Mouse (Mus musculus): Measurements from ENCODE around the gene Ldb2. TPM values are rescaled to one million over a fixed set of nuclear protein-coding genes. Genes with fewer than 3 reads are reported as not detected.

The Ldb2 gene
- polyA plus RNA-seq, 1 experiment from 2014 or later = 4.9 TPM

DNA sequence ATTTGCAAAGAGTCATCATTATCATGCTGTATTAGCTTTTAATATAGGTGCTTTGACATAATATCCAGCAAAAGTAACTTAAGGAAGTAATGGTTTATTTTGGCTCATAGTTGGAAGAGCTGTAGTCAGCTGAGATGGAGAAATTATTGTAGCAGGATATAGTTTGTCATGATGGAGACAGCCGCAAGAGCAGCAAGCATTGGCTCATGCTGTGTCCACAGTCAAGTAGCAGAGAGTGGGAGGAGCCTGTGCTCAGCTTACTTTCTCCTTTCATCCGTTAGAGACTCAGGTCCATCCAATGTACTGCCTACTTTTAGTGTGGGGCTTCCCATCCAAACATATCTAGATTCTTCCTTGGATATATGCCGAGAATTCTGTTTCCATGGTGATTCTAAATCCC lies 208.7 kb downstream of the Ldb2 start:
- Histone ChIP-seq H3K4me3 (ENCODE audit: low read depth, low read length) (no peak overlapping the region), H3K36me3 (replicated peaks; ENCODE audit: insufficient read depth, low read length) (no peaks in the 10 kb centered on the region), H3K9me3 (ENCODE audit: low read length) (no peaks in the 10 kb centered on the region), H3K4me1 (ENCODE audit: insufficient read depth) (no peaks in the 10 kb centered on the region), H3K27me3 (ENCODE audit: insufficient read depth, low read length) (no peaks in the 10 kb centered on the region), H3K27ac (ENCODE audit: low read depth) (no peak overlapping the region), H3K9ac (replicated peaks) (no peak overlapping the region), H3K4me2 (ENCODE audit: low read depth, low read length) (no peak overlapping the region)
- 73% methylated on average over 3 of the region's 3 CpGs for WGBS (ENCODE audit: insufficient replicate concordance)
- ATAC-seq = no peak
- no peak for DNase-seq
- TF ChIP-seq CTCF (IDR thresholded peaks at IDR 0.05; ENCODE audit: low read depth) (no peak), EP300 (IDR thresholded peaks at IDR 0.05; ENCODE audit: low read depth) (no peak)

DNA sequence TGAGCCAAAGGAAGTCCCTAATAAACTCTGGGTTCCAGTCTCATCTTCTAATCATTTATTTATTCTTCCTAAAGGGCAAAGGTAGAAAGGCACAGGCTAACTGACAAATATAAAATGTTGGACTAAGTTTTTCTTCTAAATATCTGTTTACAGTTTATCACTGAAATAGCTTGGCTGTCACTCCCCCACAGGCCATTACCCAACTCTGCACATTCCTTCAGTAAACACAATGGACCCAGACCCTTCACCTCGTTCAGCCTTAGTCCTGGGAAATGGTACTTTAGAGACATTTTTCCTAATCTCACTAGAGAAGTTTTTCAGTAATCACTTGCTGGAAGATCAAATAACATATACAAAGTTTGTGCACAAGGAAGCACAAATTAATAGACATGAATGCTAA lies 210.2 kb downstream of the Ldb2 start:
- Histone ChIP-seq H3K4me1 (ENCODE audit: insufficient read depth) (no peaks in the 10 kb centered on the region), H3K36me3 (replicated peaks; ENCODE audit: insufficient read depth, low read length) (no peaks in the 10 kb centered on the region), H3K4me2 (ENCODE audit: low read depth, low read length) (no peak overlapping the region), H3K9ac (replicated peaks) (no peak overlapping the region), H3K27me3 (ENCODE audit: insufficient read depth, low read length) (no peaks in the 10 kb centered on the region), H3K27ac (ENCODE audit: low read depth) (no peak overlapping the region), H3K9me3 (ENCODE audit: low read length) (no peaks in the 10 kb centered on the region), H3K4me3 (ENCODE audit: low read depth, low read length) (no peak overlapping the region)
- TF ChIP-seq CTCF (IDR thresholded peaks at IDR 0.05; ENCODE audit: low read depth) (no peak), EP300 (IDR thresholded peaks at IDR 0.05; ENCODE audit: low read depth) (no peak)
- WGBS (ENCODE audit: insufficient replicate concordance) = 40% methylated on average over 1 of the region's 1 CpGs
- ATAC-seq (no peak), DNase-seq (no peak)

GRCm38 (mm10) chr5:44586571-44586970 lies 212.9 kb downstream of the Ldb2 start:
- WGBS (ENCODE audit: insufficient replicate concordance) = 66% methylated on average over 5 of the region's 5 CpGs
- H3K9me3 ChIP-seq (ENCODE audit: low read length) = no peaks in the 10 kb centered on the region

DNA sequence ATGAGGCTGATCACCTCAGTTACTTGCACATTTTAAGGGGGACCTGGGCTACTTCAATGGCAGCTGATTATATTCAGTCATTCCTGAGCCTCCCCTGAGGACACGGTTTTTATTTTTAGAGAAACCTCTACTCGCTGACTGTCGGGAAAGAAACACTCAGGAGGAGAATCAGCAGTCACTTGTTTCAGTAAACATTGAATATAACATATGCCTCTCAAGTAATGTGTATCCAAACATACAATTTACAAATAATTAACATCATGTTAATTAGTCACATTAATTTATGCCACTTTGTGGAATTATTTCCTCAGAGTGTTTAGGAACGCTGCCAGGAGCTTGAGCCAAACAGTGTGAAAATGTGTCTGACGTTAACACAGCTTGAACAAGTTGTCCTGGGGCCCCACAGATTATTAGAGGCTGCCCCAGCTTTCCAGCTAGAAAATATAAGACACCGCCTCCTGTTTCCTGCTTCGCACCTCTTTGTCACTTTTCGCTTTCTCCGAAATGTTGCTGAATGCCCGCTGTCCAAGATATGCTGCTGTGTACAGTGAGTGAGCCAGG lies 219.5 kb downstream of the Ldb2 start:
- no peak overlapping the region for H3K4me2 ChIP-seq (ENCODE audit: low read depth, low read length)
- H3K4me3 ChIP-seq (ENCODE audit: low read depth, low read length) = no peak overlapping the region
- 73% methylated on average over 10 of the region's 10 CpGs for WGBS (ENCODE audit: insufficient replicate concordance)
- H3K27ac ChIP-seq (ENCODE audit: low read depth) = no peak overlapping the region
- no peak for TF ChIP-seq CTCF (IDR thresholded peaks at IDR 0.05; ENCODE audit: low read depth)
- no peak for TF ChIP-seq EP300 (IDR thresholded peaks at IDR 0.05; ENCODE audit: low read depth)
- no peak overlapping the region for H3K9ac ChIP-seq (replicated peaks)
- DNase-seq = no peak
- no peak for ATAC-seq
- no peaks in the 10 kb centered on the region for H3K9me3 ChIP-seq (ENCODE audit: low read length)
- no peaks in the 10 kb centered on the region for H3K27me3 ChIP-seq (ENCODE audit: insufficient read depth, low read length)
- no peaks in the 10 kb centered on the region for H3K4me1 ChIP-seq (ENCODE audit: insufficient read depth)
- no peaks in the 10 kb centered on the region for H3K36me3 ChIP-seq (replicated peaks; ENCODE audit: insufficient read depth, low read length)

More at GRCm38 (mm10) chr5:44586571-44586970, 212.9 kb downstream of the Ldb2 start:
- H3K9ac ChIP-seq (replicated peaks) = no peak overlapping the region
- H3K4me1 ChIP-seq (ENCODE audit: insufficient read depth) = no peaks in the 10 kb centered on the region
- TF ChIP-seq CTCF (IDR thresholded peaks at IDR 0.05; ENCODE audit: low read depth) (no peak), EP300 (IDR thresholded peaks at IDR 0.05; ENCODE audit: low read depth) (no peak)
- no peak overlapping the region for H3K4me3 ChIP-seq (ENCODE audit: low read depth, low read length)
- no peak for DNase-seq
- no peak overlapping the region for H3K27ac ChIP-seq (ENCODE audit: low read depth)
- H3K4me2 ChIP-seq (ENCODE audit: low read depth, low read length) = no peak overlapping the region
- no peak for ATAC-seq
- no peaks in the 10 kb centered on the region for H3K36me3 ChIP-seq (replicated peaks; ENCODE audit: insufficient read depth, low read length)
- H3K27me3 ChIP-seq (ENCODE audit: insufficient read depth, low read length) = no peaks in the 10 kb centered on the region

- no peaks in the 10 kb centered on the region for H3K9me3 ChIP-seq (ENCODE audit: low read length)
- no peaks in the 10 kb centered on the region for H3K27me3 ChIP-seq (ENCODE audit: insufficient read depth, low read length)
- TF ChIP-seq CTCF (IDR thresholded peaks at IDR 0.05; ENCODE audit: low read depth) (no peak), EP300 (IDR thresholded peaks at IDR 0.05; ENCODE audit: low read depth) (no peak)
- H3K4me3 ChIP-seq (ENCODE audit: low read depth, low read length) = no peak overlapping the region
- no peak overlapping the region for H3K9ac ChIP-seq (replicated peaks)
- H3K27ac ChIP-seq (ENCODE audit: low read depth) = no peak overlapping the region
- H3K36me3 ChIP-seq (replicated peaks; ENCODE audit: insufficient read depth, low read length) = no peaks in the 10 kb centered on the region
- DNase-seq = no peak
- H3K4me2 ChIP-seq (ENCODE audit: low read depth, low read length) = no peak overlapping the region
- H3K4me1 ChIP-seq (ENCODE audit: insufficient read depth) = no peaks in the 10 kb centered on the region
- WGBS (ENCODE audit: insufficient replicate concordance) = 53% methylated on average over 2 of the region's 2 CpGs
- no peak for ATAC-seq
Observed at GRCm38 (mm10) chr5:44576682-44577349, 222.7 kb downstream of the Ldb2 start.

- 81% methylated on average over 1 of the region's 1 CpGs for WGBS (ENCODE audit: insufficient replicate concordance)
- no peak overlapping the region for H3K27ac ChIP-seq (ENCODE audit: low read depth)
- H3K4me2 ChIP-seq (ENCODE audit: low read depth, low read length) = no peak overlapping the region
- H3K4me1 ChIP-seq (ENCODE audit: insufficient read depth) = no peaks in the 10 kb centered on the region
- H3K9ac ChIP-seq (replicated peaks) = no peak overlapping the region
- ATAC-seq = no peak
- no peaks in the 10 kb centered on the region for H3K27me3 ChIP-seq (ENCODE audit: insufficient read depth, low read length)
- no peak overlapping the region for H3K4me3 ChIP-seq (ENCODE audit: low read depth, low read length)
- H3K9me3 ChIP-seq (ENCODE audit: low read length) = no peaks in the 10 kb centered on the region
- DNase-seq = no peak
- no peak for TF ChIP-seq CTCF (IDR thresholded peaks at IDR 0.05; ENCODE audit: low read depth)
- no peaks in the 10 kb centered on the region for H3K36me3 ChIP-seq (replicated peaks; ENCODE audit: insufficient read depth, low read length)
Observed at GRCm38 (mm10) chr5:44574681-44575080, 224.8 kb downstream of the Ldb2 start.

Data from liver, postnatal 0 days (tissue).